Mouse (Mus musculus): ENCODE data around the gene Prcp. TPM values are rescaled to one million over a fixed set of nuclear protein-coding genes. Genes with fewer than 3 reads are reported as not detected.
A peak's percentile ranks its signal among the peaks of the same experiment; 100 is the strongest.
"Not testable (repeated sequence)": the region's sequence is repeated elsewhere in the genome, so short reads cannot be mapped to it uniquely, and the experiment has no call there.

Prcp gene
- polyA plus RNA-seq, 1 experiment from 2014 or later: 22.8 TPM

DNA sequence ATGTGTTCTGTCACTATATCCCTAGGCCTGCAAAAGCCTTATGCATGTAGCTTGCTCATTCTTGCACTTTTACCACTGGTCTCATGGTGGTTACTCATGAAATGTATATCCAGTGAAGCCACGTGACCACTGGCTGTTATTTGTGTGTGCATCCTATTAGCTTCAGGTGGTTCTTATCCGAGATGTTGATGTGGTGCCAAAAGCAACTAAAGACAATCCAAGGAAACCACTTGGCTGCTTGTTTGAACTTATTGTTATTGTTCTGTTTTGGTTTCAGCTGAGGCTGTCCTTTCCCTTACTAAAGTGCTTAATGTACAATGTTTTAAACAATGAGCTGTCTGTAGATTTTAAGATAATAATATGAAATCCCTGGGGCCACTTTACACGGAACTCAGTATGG lies 85.5 kb downstream of the Prcp start:
- H3K4me2 ChIP-seq (ENCODE audit: low read depth, low read length): no peak overlapping the region
- H3K27ac ChIP-seq (ENCODE audit: low read length): no peak overlapping the region
- WGBS: 64% methylated on average over 3 of the region's 3 CpGs
- no peaks in the 10 kb centered on the region for H3K4me1 ChIP-seq (ENCODE audit: control insufficient read depth, insufficient read depth, low read length)
- H3K27me3 ChIP-seq (replicated peaks; ENCODE audit: control insufficient read depth, insufficient read depth, low read length): no peaks in the 10 kb centered on the region
- H3K4me3 ChIP-seq (ENCODE audit: low read length): no peak overlapping the region
- no peak for ATAC-seq
- H3K36me3 ChIP-seq (ENCODE audit: control insufficient read depth, insufficient read depth, low read length): no peaks in the 10 kb centered on the region
- H3K9me3 ChIP-seq (ENCODE audit: control insufficient read depth, low read length): no peaks in the 10 kb centered on the region
- H3K9ac ChIP-seq (ENCODE audit: low read depth, low read length): no peak overlapping the region

DNA sequence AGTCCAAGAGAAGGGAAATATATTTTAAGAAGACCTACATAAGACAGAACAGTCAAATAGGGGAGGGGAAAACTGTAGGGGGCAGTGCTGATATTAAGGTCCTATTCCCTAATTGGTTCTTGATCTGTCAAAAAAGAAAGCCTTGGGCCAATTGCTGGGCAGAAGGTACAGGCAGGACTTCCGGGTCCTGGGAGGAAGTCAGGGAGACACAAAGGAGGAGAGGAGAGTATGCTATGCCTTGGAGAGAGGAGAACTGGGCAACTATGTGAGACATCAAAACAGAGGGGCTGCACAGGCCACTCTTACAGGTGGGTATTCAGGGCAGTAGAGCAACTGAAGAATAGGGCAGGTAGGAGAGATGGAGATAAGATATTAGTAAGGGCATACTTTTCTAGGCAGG lies 87.6 kb downstream of the Prcp start:
- Histone ChIP-seq H3K4me3 (ENCODE audit: low read length) (no peak overlapping the region), H3K9ac (ENCODE audit: low read depth, low read length) (no peak overlapping the region), H3K27ac (ENCODE audit: low read length) (no peak overlapping the region), H3K4me1 (ENCODE audit: control insufficient read depth, insufficient read depth, low read length) (no peaks in the 10 kb centered on the region), H3K9me3 (ENCODE audit: control insufficient read depth, low read length) (no peaks in the 10 kb centered on the region), H3K4me2 (ENCODE audit: low read depth, low read length) (no peak overlapping the region), H3K36me3 (ENCODE audit: control insufficient read depth, insufficient read depth, low read length) (no peaks in the 10 kb centered on the region), H3K27me3 (replicated peaks; ENCODE audit: control insufficient read depth, insufficient read depth, low read length) (no peaks in the 10 kb centered on the region)
- 46% methylated on average over 1 of the region's 1 CpGs for WGBS
- no peak for ATAC-seq

DNA sequence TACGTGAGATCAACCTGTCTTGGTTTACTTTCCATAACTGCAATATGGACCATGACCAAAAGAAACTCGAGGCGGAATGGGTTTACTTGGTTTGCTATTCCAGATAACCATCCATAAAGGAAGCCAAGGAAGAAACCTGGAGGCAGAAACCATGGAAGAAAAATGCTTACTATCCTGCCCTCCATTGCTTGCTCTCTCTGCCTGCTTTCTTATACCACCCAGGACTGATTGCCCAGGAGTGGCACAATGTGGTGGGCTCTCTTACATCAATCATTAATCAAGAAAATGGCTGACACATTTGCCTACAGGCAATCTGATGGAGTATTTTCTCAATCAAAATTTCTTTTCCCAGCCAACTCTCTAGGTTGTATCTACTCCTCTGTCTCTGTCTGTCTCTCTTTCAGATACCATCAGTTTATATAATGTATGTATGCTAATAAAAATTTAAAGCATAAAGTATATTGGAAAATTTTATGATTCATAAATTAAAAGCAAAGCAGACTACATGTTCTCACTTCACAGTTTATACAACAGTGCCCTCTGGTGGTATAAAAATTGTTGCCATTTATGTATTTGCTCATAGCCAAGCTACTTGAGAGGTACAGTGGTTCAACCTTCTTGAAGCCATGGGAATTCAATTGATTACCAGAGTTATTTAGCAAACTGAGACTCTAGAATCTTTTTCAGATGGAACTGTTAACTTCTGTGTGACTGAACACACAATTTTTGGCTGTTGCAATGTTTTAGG lies 90.7 kb downstream of the Prcp start:
- no peaks in the 10 kb centered on the region for H3K9me3 ChIP-seq (ENCODE audit: control insufficient read depth, low read length)
- no peak for ATAC-seq
- H3K4me2 ChIP-seq (ENCODE audit: low read depth, low read length): no peak overlapping the region
- WGBS: 76% methylated on average over 3 of the region's 3 CpGs
- no peak overlapping the region for H3K27ac ChIP-seq (ENCODE audit: low read length)
- no peaks in the 10 kb centered on the region for H3K4me1 ChIP-seq (ENCODE audit: control insufficient read depth, insufficient read depth, low read length)
- H3K36me3 ChIP-seq (ENCODE audit: control insufficient read depth, insufficient read depth, low read length): no peaks in the 10 kb centered on the region
- H3K9ac ChIP-seq (ENCODE audit: low read depth, low read length): no peak overlapping the region
- no peaks in the 10 kb centered on the region for H3K27me3 ChIP-seq (replicated peaks; ENCODE audit: control insufficient read depth, insufficient read depth, low read length)
- H3K4me3 ChIP-seq (ENCODE audit: low read length): no peak overlapping the region

DNA sequence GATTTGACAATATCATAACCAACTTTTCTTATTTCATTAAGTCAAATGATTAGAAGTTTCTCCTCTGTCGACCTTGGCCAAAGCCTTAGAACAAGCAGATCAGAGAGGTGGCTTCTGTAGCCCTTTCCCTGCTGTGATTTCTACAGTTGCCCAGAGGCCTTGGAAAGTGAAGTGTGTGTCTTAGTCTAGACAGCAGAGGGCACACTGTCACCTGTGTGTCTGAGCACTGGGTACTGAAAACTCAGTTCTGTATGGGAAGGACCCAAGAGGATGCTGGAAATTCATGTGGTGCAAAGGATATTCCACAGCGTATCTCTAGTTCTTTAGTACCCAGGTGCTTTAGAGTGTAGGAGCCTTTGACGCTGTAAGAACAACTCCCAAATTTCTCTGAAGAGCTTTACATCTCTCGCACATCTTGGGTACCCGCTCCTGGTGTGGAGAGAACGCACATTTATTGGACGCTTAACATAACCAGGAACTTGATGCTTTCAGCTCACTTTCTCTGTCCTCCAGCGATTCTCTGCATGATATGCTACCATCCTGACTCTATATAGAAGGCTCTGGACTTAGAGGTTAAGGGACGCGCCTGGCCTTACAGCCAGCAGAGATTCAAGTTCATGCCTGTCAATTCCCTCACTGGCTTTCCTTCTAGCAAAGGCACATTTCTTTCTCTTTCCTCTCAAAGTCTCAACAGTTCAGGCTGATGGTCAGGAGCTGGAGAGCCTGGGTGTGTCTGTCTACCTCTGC lies 93.3 kb downstream of the Prcp start:
- H3K36me3 ChIP-seq (ENCODE audit: control insufficient read depth, insufficient read depth, low read length): no peaks in the 10 kb centered on the region
- H3K27me3 ChIP-seq (replicated peaks; ENCODE audit: control insufficient read depth, insufficient read depth, low read length): no peaks in the 10 kb centered on the region
- H3K4me1 ChIP-seq (ENCODE audit: control insufficient read depth, insufficient read depth, low read length): no peaks in the 10 kb centered on the region
- H3K4me2 ChIP-seq (ENCODE audit: low read depth, low read length): no peak overlapping the region
- no peak for ATAC-seq
- H3K9ac ChIP-seq (ENCODE audit: low read depth, low read length): no peak overlapping the region
- WGBS: 72% methylated on average over 10 of the region's 10 CpGs
- no peak overlapping the region for H3K4me3 ChIP-seq (ENCODE audit: low read length)
- no peaks in the 10 kb centered on the region for H3K9me3 ChIP-seq (ENCODE audit: control insufficient read depth, low read length)
- no peak overlapping the region for H3K27ac ChIP-seq (ENCODE audit: low read length)

DNA sequence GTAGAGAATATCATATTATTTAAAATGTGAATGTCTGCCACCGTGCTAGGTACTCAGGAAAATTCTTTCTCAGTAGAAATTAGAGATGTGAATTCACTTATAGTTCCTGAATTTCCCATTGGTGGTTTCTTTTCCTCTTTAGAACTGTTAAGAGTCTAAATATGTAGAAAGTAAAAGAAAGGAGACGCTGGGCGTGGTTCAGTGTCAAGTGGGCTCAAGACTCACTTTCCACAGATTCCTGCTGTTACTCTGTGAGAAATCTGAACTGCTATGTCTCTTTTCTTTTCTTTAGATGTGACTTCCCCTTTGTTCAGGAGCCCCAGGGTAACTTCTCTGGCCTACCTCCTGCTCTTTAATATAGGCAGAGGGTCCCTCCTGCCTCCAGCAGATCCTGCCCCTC lies 103.2 kb downstream of the Prcp start:
- H3K27me3 ChIP-seq (replicated peaks; ENCODE audit: control insufficient read depth, insufficient read depth, low read length): no peaks in the 10 kb centered on the region
- WGBS: 86% methylated on average over 3 of the region's 3 CpGs
- no peak overlapping the region for H3K9ac ChIP-seq (ENCODE audit: low read depth, low read length)

DNA sequence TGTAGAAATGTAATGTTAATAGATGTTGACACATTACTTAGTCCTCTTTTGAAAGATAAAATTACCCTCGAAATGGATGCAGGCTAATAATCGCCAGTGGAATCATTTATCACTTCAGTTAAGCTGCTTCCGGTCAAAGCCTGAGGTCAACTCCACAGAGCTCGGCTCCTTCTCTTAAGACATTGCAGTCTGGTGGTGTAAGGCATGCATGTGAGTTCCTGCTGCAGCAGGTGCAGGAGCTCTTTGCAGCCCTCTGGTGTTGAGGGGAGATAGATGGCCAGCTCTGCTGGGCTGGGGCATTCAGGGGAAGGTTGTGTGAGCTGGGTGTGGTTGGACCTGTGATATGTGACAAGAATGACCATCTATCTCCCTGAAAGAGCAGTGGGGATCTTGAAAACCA lies 104.0 kb downstream of the Prcp start:
- Histone ChIP-seq H3K4me3 (ENCODE audit: low read length) (no peak overlapping the region), H3K4me1 (ENCODE audit: control insufficient read depth, insufficient read depth, low read length) (no peaks in the 10 kb centered on the region), H3K27ac (ENCODE audit: low read length) (no peak overlapping the region), H3K36me3 (ENCODE audit: control insufficient read depth, insufficient read depth, low read length) (no peaks in the 10 kb centered on the region), H3K4me2 (ENCODE audit: low read depth, low read length) (no peak overlapping the region), H3K9ac (ENCODE audit: low read depth, low read length) (no peak overlapping the region), H3K27me3 (replicated peaks; ENCODE audit: control insufficient read depth, insufficient read depth, low read length) (no peaks in the 10 kb centered on the region), H3K9me3 (ENCODE audit: control insufficient read depth, low read length) (no peaks in the 10 kb centered on the region)
- ATAC-seq: no peak
- WGBS: 67% methylated on average over 4 of the region's 4 CpGs

More for the DNA sequence above, 103.2 kb downstream of the Prcp start:
- Histone ChIP-seq H3K4me3 (ENCODE audit: low read length) (no peak overlapping the region), H3K4me1 (ENCODE audit: control insufficient read depth, insufficient read depth, low read length) (no peaks in the 10 kb centered on the region), H3K27ac (ENCODE audit: low read length) (no peak overlapping the region), H3K4me2 (ENCODE audit: low read depth, low read length) (no peak overlapping the region), H3K9me3 (ENCODE audit: control insufficient read depth, low read length) (no peaks in the 10 kb centered on the region), H3K36me3 (ENCODE audit: control insufficient read depth, insufficient read depth, low read length) (no peaks in the 10 kb centered on the region)
- no peak for ATAC-seq

DNA sequence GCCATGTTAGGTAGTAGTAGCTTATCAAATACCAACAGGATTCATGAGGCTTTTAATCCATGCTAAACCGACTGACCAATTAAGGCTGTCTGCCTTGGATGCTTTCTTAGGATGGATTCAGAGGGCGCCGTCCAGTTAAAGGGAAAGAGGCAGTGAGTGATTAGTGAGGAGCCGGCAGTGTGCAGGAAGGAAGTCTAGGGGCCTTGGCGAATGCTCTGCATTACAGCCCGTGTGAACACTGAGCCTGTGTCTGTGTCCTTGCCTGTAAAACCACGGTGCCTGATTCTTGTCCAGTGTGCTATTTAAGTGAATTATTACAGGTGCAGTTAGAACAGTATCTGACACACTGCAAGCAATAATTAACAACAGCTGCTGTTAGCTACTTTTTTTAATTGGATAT lies 104.5 kb downstream of the Prcp start:
- not testable (repeated sequence) for H3K4me1 ChIP-seq (ENCODE audit: control insufficient read depth, insufficient read depth, low read length); H3K9ac ChIP-seq (ENCODE audit: low read depth, low read length); ATAC-seq; H3K27me3 ChIP-seq (replicated peaks; ENCODE audit: control insufficient read depth, insufficient read depth, low read length); H3K9me3 ChIP-seq (ENCODE audit: control insufficient read depth, low read length); H3K4me2 ChIP-seq (ENCODE audit: low read depth, low read length); H3K27ac ChIP-seq (ENCODE audit: low read length); H3K36me3 ChIP-seq (ENCODE audit: control insufficient read depth, insufficient read depth, low read length); H3K4me3 ChIP-seq (ENCODE audit: low read length)
- 51% methylated on average over 7 of the region's 7 CpGs for WGBS

DNA sequence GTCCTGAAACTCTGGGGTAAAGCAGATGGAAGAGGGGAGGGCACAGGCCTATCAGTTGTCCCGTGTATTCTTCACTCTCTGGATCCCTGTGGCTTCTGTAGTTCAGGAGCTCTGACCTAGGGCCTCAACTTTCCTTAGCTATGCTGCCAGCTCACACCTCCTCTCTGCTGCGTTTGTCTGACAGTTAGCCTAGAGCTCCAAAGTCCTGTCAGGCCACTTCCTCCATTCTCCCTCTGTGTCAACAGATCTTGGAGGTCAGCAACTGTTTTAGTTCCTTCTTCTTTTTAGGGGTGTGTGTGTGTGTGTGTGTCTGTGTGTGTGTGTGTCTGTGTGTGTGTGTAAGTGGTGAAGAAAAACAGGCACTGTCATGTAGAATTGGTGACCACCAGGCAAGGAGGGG lies 106.5 kb downstream of the Prcp start:
- Histone ChIP-seq H3K27me3 (replicated peaks; ENCODE audit: control insufficient read depth, insufficient read depth, low read length) (no peaks in the 10 kb centered on the region), H3K36me3 (ENCODE audit: control insufficient read depth, insufficient read depth, low read length) (no peaks in the 10 kb centered on the region), H3K27ac (ENCODE audit: low read length) (no peak overlapping the region), H3K4me2 (ENCODE audit: low read depth, low read length) (no peak overlapping the region), H3K4me3 (ENCODE audit: low read length) (no peak overlapping the region), H3K9me3 (ENCODE audit: control insufficient read depth, low read length) (no peaks in the 10 kb centered on the region), H3K4me1 (ENCODE audit: control insufficient read depth, insufficient read depth, low read length) (no peaks in the 10 kb centered on the region), H3K9ac (ENCODE audit: low read depth, low read length) (no peak overlapping the region)
- WGBS: 25% methylated on average over 2 of the region's 2 CpGs
- peak; percentile 48; the same call in 1 of the 2 replicates for ATAC-seq

DNA sequence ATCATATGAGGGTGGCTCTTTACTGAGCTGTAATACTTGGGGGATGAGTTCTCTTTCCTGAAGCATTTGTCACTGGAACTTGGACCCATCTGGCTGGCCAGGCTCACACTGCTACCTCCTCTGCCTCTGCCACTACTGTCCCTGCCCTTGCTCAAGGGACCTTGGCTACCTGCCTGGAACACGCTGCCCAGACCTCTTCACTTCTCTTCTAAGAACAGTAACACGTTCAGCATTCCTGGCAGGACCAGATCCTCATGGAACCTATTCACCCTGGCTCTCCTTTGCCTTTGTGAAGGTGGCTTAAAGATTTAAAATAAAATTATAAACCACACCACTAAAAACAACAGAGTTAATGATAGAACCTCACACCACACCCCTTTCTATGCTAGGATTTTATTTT lies 107.6 kb downstream of the Prcp start:
- ATAC-seq: no peak
- no peaks in the 10 kb centered on the region for H3K36me3 ChIP-seq (ENCODE audit: control insufficient read depth, insufficient read depth, low read length)
- no peaks in the 10 kb centered on the region for H3K27me3 ChIP-seq (replicated peaks; ENCODE audit: control insufficient read depth, insufficient read depth, low read length)
- 70% methylated on average over 2 of the region's 2 CpGs for WGBS
- H3K4me1 ChIP-seq (ENCODE audit: control insufficient read depth, insufficient read depth, low read length): no peaks in the 10 kb centered on the region
- H3K4me2 ChIP-seq (ENCODE audit: low read depth, low read length): no peak overlapping the region
- no peak overlapping the region for H3K4me3 ChIP-seq (ENCODE audit: low read length)
- H3K27ac ChIP-seq (ENCODE audit: low read length): no peak overlapping the region
- no peak overlapping the region for H3K9ac ChIP-seq (ENCODE audit: low read depth, low read length)
- no peaks in the 10 kb centered on the region for H3K9me3 ChIP-seq (ENCODE audit: control insufficient read depth, low read length)
